Mouse (Mus musculus): Measurements from ENCODE around the gene Itga5.

Itga5 gene

DNA sequence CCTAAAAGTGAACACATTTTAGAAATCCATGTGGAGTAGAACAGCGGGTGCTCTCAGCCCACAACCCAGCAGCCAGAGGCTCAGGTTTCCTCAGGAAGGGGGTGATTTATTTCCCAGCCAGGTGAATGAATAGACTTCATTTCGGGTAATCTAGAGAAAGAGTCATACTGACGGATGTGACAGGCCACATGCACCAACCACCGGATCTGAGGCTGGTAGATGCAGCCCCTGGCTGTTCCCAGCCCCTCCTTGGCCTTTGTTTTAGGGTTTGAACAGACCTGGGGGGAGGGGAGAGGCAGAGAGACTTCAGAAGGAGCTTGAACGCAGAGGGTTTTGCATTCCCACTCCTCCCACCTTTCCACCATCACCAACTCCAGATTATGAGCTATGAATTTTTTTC is 70.7 kb downstream of the Itga5 start:
- no peak for DNase-seq (ENCODE audit: low read depth, low spot score)

DNA sequence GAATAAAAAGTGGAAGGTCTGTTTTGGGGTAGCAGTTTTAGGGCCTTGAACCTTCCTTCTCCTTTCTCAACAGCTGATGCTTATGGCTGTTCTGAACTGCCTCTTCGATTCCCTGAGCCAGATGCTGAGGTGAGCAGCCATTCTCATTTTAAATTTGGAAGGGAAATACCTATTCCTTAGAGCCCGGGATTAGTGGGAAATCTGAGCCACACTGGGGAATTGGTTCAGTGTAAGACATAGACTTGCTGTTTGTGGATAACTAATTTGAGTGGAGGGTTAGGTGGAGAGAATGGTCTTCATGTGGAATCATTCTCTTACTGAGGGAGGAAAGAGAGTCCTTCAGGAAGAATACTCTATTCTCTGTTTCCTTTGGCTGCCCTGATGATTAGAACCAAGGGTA is 71.9 kb downstream of the Itga5 start:
- no peak for DNase-seq (ENCODE audit: low read depth, low spot score)
